Mouse (Mus musculus) 3134 (cell line): ENCODE data around the gene Dpf3.

Source experiments
- DNase-seq: peaks from one replicate; pipeline ENCODE4 v3.0.0-alpha.2; 2011; ENCODE audit warnings: low spot score; ENCODE audit not compliant: insufficient read length; ENCODE audit errors: extremely low read depth

The Dpf3 gene

DNA sequence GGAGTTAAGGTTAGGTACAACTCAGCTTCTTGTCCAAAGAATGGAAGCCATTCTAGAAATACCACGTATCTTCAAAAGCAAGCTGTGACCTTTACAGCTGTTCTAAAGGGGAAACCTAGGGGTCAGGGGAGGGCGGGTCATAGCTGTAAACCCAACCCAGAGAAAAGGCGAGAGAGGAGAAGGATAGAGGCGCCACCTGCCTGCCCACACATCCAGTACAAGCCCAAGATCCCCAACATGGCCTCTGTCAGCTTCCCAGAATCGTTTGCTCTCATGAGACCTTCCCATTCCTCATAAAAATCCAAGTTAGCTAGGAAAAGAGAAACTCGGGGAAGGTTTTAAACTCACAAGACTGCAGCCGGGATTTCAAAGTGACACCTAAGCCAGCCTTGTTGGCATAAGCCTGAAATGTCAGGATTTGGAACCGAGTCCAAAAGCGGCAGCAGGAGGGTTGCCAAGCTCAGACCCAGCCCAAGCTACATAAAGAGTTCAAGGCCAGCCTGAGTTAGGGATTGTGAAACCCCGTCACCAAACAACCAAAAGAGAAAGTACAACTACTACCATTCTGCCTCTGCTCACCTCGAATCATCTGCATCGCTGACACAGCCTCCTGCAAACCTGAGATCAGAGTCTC is 63.3 kb downstream of the Dpf3 start:
- DNase-seq, result no peak

DNA sequence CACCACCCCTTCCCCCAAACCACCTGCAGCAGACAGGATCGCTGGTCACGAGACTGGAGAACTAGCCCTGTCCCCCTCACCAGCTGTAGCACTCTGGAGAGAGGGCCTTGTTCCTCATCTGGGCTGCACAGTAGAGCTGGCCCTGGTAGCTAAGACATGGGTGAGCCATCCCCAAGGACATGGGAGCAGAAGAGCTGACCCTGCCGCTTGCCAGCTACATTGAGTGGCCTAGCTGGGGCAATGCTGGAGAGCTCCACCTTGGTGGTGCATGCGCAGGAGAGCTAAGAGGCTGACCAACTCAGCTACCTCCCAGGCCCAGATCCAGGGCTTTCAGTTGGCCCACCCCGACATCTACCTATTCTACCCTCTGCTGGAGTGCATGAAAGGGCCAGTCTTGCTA is 67.2 kb downstream of the Dpf3 start:
- no peak for DNase-seq

DNA sequence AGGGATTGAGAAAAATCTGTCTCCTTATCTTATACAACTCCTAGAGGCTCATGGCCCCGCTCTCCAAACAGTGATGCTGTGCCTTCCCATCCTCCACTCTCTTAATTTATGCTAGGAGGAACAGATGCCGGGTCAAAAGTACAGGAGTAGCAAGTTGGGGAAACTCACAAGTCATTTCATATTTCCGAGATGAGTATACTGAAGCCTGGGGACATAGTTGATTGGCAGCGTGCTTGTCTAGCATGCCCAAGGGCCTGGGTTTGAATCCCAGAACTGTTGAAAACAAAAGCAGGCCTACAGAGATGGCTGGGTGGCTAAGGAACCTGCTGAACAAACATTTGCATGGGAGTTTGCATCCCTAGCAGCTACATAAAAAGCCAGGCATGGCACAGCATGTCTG is 72.3 kb downstream of the Dpf3 start:
- DNase-seq, result no peak

DNA sequence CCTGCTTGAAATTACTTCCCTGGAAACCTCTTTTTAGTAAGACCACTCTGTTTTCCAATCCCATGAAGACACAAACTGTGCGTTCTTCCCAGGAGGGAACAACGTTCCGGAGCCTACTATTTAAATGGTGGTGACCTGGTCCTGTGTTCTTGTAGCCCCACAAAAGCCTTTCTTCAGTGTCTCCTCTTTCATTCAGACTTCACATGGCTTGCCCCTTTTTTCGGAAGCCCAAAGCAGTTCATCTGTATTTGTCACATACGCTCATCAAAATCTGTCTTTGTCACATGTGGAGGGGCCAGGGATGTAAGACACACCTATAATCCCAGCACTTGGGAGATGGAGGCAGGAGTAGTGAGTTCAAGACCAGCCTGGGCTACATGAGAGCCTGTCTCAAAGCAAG is 73.8 kb downstream of the Dpf3 start:
- DNase-seq, result no peak

DNA sequence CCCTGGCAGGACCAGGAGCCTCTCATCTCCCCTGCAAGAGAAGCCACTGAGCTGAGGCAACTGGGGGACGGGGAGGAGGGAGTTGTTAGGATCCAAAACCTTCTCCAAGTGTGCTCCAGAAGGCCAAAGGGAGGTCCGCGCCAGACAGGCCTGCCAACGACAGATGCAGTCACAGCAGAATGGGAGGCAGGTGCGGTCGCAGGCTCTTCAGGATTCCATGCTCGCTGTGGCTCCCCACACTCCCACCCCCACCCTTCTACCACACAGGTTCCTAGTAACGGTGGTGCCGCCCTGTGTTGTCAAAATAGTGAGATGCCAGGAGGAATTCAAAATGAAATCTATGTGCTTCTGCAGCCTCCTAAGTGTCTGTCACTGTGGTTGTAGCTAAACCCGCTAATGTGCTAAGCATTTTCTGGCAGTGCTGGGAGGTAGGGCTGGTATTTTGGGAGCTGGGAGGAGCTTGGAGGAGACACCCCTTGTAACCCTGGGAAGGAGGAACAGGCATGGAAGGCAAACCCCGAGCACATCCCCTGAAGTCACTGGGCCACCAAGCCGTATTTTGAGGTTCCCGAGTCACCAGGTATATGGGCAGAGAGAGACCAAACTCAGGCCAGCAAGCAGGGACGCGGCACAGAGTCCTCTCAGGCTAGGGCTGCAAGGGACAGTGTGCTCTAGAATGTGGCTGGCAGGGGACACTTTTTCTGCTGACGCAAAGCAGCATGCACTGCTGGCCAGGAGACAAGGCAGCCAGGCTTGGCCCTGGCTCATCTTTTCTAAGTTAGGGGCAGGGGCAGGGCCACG is 75.6 kb downstream of the Dpf3 start:
- no peak for DNase-seq

DNA sequence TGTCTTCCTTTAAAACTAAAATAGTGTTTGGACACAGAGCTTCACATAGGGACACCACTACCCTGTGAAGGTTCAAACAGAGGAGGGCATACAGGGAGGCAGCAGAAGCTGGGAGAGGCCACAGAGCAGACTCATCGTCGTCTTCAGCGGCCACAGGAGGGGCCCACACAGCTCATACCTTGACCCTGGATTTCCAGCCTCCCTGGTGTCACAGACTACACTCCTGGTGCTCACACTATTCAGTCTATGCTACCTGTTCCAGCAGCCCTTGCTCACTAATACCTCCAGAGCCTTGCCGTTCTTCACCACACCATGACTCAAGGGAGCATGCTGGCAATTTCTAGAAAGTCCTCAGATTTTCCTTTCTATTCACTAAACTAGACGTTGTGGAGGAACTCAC is 76.5 kb downstream of the Dpf3 start:
- DNase-seq, result no peak

DNA sequence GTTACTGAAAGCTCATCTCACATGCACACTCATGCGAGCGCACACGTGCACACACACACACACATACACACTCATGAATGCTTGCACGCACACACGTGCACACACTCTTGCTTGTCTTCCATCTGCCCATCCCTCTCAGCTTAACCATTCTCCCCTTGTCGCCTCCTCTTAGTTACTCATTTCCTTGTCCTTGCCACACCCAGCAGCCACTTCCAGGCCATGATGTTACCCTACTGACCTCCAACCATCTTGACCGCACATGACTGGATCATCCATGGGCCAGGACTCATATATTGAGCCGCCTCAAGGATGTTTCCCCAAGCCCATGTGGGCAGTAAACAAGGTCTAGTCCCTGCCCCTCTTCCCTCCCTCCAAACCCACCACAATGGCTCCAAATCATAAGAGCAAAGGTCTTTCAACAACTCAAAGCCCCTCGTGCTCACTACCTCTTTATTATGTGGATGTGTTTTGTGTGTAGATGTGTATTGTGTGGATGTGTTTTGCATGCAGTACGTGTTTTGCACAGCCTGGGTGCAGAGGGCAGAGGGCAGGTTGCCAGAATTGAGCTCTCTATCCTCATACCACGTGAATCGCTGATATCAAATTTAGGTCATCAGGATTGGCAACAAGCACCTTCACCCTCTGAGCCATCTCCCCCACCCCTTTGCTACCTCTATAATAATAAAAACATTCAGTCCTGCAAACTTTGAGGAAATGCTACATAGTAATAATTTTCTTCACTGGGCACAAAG is 82.0 kb downstream of the Dpf3 start:
- DNase-seq, result no peak

DNA sequence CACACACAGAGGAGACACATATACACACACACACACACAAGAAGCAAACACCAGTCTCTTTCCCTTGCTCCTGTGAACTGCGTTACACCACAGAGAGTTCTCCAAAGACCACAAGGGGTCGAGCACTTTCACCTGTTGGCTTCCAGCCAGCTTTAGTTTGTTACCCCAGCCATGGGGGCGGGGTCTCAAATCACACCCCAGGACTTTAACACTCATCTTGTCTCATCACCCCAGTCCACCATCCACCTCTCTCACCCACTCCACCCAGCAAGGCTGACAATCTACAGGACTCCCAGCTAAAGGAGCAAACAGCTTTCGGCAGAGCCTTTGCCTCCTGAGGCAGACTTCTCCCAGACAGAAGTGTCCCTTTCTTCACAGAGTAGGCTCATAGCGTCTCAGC is 85.2 kb downstream of the Dpf3 start:
- no peak for DNase-seq

DNA sequence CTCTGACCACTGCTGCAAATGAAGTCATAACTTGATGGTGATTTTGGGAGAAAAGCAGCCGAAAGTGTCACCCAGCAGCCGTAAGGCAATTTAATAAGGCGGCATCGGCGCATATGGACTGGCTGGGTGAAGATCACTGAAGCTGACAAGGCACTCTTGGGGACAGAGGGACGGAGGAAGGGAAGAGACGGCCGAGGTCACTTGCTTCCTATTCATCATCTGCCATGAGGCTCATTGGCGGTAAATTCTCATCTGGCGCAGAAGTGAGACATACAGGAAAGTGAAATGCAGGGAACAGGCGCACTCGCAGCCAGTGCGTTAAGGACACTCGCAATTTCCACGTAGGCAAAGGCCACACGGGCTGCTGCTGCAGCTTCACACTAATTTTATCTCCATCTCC is 95.5 kb downstream of the Dpf3 start:
- no peak for DNase-seq

DNA sequence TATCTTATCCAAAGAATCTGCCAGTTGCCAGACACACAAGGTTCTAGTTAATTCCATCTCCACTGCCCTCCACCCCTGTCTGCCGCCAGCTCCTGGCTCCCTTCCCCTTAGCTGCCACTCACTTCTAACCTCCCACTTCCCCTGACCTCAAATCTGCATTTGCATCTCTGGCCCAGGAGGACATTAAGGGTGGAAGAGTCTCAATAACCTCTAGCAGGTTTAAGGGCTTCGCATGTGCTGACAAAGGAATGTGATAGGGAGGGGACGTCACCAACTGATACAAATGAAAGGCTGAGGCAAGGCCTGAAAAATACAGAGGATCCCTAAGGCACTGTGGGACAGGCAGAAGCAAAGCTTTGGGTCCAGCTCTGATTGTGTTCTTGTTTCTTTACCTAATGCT is 100.0 kb downstream of the Dpf3 start:
- DNase-seq, result no peak

DNA sequence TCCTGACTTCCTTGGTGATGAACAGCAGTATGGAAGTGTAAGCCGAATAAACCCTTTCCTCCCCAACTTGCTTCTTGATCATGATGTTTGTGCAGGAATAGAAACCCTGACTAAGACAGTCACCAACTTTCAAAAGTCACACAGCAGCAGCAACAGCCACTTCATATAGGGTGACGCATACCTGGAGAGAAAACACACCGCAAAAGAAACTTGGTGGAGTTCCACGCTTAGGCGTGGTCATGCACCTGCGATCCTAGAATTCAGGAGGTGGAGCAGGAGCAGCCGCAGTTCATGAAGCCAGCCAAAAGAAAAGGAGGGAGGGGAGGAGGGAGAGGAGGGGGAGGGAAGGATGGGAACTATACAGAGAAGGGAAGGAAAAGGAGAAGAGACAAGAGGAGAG is 106.4 kb downstream of the Dpf3 start:
- no peak for DNase-seq

DNA sequence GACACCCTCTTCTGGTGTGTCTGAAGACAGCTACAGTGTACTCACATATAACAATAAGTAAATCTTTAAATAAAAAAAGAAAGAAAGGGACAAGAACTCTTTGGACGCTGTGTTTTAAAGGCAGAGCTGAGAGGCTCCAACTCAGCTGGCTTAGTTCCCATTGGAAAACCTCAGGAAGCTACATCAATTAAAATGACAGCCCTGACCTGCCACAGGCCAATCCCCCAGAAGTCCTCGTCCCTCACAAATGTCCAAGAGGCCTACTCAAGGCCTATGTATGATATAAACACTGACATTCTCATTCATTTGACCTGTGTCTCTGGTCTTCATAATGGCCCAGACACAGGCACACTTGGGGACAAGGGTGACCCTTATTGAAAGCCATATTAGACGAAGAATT is 107.5 kb downstream of the Dpf3 start:
- DNase-seq, result no peak

DNA sequence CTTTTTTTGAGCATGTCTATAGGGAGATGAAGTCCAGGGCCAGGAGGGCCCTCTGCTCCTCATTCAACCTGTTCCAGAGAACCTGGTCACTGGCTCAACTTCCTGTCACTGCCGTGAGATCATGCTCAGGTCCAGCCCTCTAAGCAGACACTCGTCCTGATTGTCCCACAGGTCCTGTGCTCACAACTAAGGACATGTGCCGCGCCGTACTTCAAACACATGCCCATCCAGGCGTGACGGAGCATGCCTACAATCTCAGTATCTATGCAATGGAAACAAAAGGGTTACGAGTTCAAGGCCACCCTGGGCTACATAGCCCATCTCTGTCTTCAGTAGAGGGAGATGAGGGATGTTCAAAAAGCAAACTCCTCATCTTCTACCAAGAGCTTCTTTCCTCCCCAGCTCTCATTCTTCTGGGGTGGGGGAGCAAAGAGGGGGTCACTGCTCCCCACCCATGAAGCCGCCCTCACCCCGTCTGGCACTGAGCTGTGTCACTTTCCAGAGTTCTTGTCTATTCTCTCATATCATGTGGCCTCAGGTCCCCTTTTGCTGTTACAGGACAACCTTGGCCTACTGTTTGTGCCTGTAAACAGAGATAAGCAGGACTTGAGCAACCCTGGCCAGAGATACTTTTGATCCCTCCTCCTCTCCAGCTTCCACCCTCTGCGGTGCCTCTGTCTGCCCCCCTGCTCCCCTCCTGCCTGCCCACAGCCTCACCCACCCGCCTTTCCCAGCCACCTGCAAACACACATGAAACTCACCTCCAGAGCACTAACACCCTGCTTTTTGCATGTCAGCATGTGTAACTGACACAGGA is 112.3 kb downstream of the Dpf3 start:
- peak; percentile 3 for DNase-seq

DNA sequence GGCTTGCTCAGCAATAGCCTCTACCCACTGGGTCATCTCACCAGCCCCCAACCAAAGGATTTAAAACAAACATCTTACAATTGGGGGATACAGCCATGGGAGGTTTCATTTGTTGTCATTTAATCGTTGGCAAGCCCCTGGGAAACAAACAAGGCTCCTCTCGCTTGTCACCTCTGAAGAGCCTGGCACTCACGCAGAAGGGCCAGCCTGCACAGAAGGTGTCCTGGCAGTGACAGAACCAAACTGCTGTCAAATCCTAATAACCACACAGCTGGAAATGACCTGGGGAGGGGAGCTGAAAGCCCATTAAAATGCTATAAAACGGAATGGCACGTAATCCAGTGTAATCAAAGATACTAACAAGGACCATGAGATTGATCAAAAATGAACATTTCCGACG is 114.4 kb downstream of the Dpf3 start:
- no peak for DNase-seq

DNA sequence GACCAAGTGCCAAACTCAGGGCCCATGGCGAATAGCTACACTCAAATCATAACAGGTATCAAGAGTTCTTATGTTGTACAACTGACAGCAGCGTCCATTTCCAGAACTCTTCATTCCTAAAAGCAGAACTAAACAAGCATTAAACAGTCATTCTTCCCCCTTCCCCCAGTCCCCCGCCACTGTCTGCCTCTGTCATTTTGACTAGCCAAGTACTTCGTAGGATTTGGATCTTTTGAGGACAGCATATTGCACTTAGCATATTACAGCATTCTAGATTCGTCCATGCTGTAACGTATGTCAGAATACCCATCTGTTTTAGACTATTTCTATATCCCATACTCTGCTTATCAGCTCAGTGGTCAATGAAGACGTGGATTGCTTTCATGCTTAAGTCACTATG is 115.2 kb downstream of the Dpf3 start:
- DNase-seq, result no peak

DNA sequence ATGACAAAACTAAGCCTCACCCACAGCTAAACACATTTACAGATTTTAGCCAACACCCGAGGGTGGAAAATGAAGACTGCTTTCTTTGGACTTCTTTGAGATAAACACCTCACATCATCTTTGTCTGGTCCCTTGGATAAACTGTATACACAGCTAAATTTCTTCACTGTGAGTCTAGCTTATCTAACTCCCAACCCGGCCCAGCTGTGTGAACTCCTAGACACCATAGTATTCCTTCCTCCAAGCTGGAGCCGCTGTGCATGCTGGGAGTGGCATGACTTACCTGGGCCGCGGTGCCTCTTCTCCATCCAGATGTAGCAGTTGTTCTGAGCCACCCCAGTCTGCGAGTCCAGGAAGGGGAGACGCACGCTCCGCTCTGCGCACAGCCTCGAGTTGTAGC is 117.3 kb downstream of the Dpf3 start:
- DNase-seq, result no peak

DNA sequence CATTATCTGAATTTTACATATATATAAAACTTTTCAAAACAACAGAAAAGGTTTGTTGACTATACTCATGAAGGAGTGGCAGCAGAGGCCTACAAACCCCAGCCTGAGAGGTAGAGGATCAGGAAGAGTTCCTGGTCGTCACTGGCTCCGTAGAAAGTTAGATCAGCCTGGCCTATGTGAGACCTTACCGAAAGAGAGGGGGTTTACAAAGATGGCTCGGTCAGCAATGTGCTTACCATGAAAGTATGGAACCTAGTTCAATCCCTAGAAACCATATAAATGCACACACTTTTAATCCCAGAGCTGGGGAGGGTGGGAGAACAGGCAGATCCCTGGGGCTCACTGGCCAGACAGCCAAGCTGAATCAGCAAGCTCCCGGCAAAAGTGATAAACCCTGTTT is 118.1 kb downstream of the Dpf3 start:
- DNase-seq, result no peak

DNA sequence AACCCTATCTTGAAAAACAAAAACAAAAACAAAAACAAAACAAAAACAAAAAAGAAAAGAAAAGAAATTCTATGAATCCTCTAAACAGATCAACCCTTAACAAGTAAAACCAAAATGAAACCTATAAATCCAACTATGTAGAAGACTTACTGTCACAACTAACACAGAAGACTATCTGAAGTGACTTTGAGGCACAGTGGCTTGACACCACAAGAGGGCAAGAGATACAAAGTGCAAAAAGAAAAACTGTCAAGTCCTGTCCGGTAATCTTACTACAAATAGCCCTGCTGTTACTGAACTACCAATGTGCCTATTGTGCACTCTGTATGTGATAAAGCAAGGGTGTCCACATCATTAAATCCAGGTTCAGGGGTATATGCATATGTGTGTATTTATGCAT is 120.0 kb downstream of the Dpf3 start:
- no peak for DNase-seq

DNA sequence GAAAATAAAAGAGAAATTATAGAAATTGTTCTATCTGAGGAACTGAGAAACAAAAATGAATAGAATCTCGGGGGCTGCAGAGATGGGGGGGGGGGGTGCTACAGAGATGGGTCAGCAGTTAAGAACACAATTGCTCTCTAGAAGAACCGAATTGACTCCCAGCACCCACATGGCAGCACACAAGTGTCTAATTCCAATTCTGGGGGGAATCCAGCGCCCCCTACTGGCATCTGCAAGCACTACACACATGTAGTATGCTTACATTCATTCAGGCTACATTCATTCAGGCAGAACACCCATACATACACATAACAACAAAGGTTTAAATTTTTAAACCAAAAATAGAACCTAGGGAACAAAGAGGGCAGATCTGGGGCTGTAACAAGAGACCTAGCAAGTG is 122.7 kb downstream of the Dpf3 start:
- DNase-seq, result no peak

DNA sequence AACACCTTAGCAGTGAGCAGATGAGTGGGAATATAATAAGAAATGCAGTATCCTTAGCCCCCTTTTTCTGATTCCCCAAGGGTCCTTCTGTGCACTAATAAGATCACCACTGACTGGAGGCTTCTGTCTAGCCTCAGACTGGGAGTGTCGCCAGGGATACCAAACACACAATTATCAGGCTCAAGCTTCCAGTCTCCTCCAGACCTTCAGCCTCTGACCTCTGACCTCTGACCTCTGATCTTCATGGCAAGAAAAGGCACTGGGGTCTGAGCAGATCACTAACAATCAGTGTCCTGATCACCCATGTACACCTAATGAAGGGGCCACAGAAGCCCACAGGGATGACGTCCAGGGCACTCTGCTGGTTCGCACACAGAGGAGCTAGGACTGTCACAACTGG is 125.7 kb downstream of the Dpf3 start:
- DNase-seq, result no peak

DNA sequence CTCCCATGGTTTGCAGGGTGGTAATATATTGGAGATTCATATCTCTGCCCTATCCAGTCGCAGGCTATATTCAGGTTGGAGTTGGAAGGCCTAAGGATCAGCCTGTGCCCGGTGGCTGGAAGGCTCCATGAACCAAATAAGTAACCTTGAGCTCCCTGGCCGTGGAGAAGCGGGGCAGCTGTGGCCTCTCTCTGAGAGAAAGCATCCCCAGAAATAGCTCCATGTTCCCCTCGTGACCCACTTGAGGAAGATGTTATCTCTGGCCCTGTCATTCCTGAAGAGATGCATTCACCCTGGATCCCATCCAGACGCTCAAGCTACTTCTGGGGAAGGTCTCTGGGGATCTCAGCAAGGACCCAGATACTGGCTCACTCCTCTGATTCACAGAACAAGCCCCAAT is 134.9 kb downstream of the Dpf3 start:
- DNase-seq, result no peak
